Mouse (Mus musculus) cerebellum, adult 2 months (tissue): ENCODE data around the gene Gtf2a2.

ENCODE experiments used
- CTCF ChIP-seq: fragments of 200-500 bp; IDR thresholded peaks from 2 replicates; pipeline ENCODE4 v1.5.1; 2011; ENCODE audit warnings: low read depth, mild to moderate bottlenecking, control low read depth, low read length, moderate library complexity, borderline replicate concordance; ENCODE audit not compliant: insufficient read depth
- POLR2A ChIP-seq: fragments of 200-500 bp; IDR thresholded peaks from 2 replicates; pipeline ENCODE4 v1.6.1; 2011; ENCODE audit warnings: low read length, control low read depth, borderline replicate concordance; ENCODE audit not compliant: insufficient read depth

DNA sequence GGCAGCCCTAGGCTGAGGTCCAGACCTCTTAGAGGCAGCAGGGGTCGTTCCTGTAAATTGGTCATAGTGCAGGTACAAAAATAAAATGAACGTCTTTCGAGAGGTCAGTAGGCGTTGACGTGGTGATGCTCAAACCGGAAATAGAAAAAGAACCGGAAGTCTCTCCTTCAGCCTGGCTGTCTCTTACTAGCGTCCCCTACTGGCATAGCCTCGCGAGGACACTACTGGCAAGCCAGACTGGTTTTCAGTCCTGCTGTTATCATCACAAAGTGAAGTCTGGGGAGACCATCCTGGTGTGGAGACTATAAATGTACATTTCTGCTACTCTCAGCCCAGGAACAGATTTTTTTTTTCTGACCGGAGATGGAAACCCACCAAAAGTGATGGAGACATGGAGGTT, 28.2 kb downstream of the Gtf2a2 start:
- TF ChIP-seq CTCF (no peak), POLR2A (no peak)
